Mouse (Mus musculus) cortical plate, adult 2 months (tissue): ENCODE data around the gene Bcl7c. TPM values are rescaled to one million over a fixed set of nuclear protein-coding genes. Genes with fewer than 3 reads are reported as not detected.
A peak's percentile ranks its signal among the peaks of the same experiment; 100 is the strongest.
"Not testable (repeated sequence)": the region's sequence is repeated elsewhere in the genome, so short reads cannot be mapped to it uniquely, and the experiment has no call there.

Experiments used
- H3K27ac ChIP-seq: fragments of 200-500 bp; 2 replicates; pipeline ENCODE4 v1.5.1; 2012; ENCODE audit warnings: low read length, control low read depth, inconsistent platforms; ENCODE audit not compliant: insufficient read depth
- H3K4me1 ChIP-seq: fragments of 200-500 bp; 2 replicates; pipeline ENCODE4 v1.6.1; 2011; ENCODE audit warnings: low read length; ENCODE audit not compliant: control insufficient read depth, insufficient read depth
- H3K4me3 ChIP-seq: fragments of 200-500 bp; 2 replicates; pipeline ENCODE4 v1.5.1; 2011; ENCODE audit warnings: mild to moderate bottlenecking, low read length, control low read depth; ENCODE audit not compliant: insufficient read depth
- CTCF ChIP-seq: fragments of 200-500 bp; IDR thresholded peaks from 2 replicates; pipeline ENCODE4 v1.5.1; 2011; ENCODE audit warnings: mild to moderate bottlenecking, control low read depth, low read length; ENCODE audit not compliant: insufficient read depth; ENCODE audit errors: extremely low read depth
- POLR2A ChIP-seq: fragments of 200-500 bp; IDR thresholded peaks from 2 replicates; pipeline ENCODE4 v1.6.1; 2011; ENCODE audit warnings: mild to moderate bottlenecking, low read length, control low read depth; ENCODE audit not compliant: insufficient read depth; ENCODE audit errors: extremely low read depth
- polyA plus RNA-seq: library from polyadenylated mRNA; depleted of rRNA; stranded (reverse); fragments of >200 nt; gene quantifications from 2 replicates; pipeline ENCODE4 v1.2.3, GENCODE M21; 2012

The Bcl7c gene
- polyA plus RNA-seq, 1 experiment = 25.5 TPM

DNA sequence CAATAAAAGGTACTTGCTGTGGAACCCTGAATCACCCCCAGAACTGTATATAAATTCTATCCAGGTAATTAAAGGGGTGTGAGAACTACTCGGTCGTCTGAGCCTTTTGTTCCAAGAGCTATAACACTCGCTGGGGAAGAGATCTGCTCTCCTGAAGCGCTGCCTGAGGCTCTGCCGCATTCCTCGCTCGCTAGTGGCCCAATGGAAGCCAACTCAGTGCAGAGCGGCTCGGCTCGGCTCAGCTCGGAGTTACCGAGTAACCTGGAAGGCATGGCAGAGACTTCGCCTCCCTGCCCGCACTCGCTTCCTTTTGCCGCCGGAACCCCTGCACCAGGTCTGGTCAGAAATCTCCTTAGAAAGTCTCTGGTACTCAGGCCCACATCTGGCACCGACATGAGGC lies 56.7 kb downstream of the Bcl7c start:
- TF ChIP-seq POLR2A = no peak
- no peak for TF ChIP-seq CTCF
- H3K27ac ChIP-seq = no peak overlapping the region

DNA sequence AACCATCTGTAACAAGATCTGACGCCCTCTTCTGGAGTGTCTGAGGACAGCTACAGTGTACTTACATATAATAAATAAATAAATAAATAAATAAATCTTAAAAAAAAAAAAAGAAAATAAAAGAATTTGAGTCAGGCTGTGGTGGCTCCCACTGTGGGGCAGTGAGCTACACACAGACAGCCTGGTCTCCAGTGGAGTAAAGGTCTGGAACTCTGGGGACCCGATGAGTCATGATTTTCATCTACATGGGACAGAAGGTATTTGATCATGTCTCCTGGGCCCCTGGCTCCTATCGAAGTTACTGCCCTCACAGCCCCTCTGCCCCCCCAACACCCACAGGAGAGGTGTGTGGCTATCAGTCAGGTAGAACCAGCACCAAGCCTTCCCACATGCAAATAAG lies 57.1 kb downstream of the Bcl7c start:
- no peaks in the 10 kb centered on the region for H3K4me1 ChIP-seq
- TF ChIP-seq CTCF = no peak
- TF ChIP-seq POLR2A = no peak
- no peak overlapping the region for H3K27ac ChIP-seq
- no peak overlapping the region for H3K4me3 ChIP-seq

More for the DNA sequence above, 56.7 kb downstream of the Bcl7c start:
- no peaks in the 10 kb centered on the region for H3K4me1 ChIP-seq
- H3K4me3 ChIP-seq = no peak overlapping the region

DNA sequence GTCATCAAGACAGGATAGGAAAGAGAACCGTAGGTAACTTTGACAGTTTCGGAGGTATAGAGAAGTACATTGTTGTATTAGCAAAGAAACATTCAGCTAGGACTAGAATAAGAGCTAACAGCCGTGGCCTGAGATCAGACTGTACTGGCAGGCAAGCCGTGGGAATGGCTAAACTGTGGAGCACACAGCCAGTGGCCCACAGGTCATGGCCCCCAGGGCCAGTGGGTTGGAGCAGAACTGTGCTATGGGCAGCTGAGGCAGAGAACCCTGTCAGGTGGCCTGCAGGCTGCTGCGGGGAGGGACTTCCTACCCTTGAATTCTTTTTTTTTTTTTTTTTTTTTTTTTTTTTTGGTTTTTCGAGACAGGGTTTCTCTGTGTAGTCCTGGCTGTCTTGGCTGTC lies 59.5 kb downstream of the Bcl7c start:
- TF ChIP-seq POLR2A (no peak), CTCF (no peak)
- Histone ChIP-seq H3K4me1 (no peaks in the 10 kb centered on the region), H3K4me3 (no peak overlapping the region), H3K27ac (no peak overlapping the region)

DNA sequence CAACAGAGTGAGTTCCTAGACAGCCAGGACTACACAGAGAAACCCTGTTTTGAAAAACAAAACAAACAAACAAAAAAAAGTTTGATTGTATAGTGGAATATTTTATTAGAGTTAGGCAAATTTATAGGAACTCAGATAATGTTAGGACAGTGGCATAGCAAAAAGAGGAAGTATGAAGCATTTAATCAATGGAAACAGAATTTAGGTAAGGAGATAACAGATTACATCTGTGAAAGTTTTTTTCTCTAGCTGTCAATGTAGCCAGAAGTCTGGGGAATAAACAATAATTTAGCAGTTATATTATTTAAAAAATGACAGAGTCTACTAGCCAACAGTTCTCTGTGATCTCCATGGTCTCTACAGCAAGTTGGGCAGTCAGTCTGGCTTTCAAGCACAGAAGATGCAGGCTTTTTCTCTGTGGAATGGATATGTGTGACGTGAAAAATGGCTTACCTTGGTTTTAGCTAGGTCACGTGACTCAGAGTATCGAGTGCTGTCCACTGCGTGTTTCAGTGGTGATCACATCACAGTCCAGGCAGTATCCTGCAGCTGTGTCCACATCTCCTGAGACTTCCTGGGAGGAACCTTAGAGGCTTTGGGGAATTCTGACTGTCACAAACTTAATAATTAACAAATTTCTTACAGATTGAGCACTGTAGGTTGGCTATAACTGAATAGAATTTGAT lies 60.1 kb downstream of the Bcl7c start:
- TF ChIP-seq POLR2A = no peak
- TF ChIP-seq CTCF = no peak
- Histone ChIP-seq H3K27ac (no peak overlapping the region), H3K4me1 (no peaks in the 10 kb centered on the region), H3K4me3 (no peak overlapping the region)

DNA sequence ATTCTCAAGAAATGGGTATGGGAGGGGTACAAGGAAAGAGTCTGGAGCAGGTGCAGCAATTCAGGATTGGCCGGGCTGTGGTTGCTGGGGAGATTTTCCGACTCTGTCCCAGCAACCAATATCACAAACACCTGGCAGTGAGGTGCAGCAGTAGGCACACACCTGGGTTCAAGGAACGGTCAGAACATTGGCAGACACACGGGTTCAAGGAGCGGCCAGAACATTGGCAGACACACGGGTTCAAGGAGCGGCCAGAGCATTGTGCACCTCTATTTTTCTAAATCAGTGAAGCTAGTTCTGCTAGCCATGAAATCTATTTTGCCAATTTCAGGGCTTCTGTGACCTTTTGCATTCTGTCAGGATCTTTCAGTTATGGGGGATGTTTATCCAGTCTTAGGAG lies 61.2 kb downstream of the Bcl7c start:
- not testable (repeated sequence) for H3K27ac ChIP-seq, H3K4me1 ChIP-seq

DNA sequence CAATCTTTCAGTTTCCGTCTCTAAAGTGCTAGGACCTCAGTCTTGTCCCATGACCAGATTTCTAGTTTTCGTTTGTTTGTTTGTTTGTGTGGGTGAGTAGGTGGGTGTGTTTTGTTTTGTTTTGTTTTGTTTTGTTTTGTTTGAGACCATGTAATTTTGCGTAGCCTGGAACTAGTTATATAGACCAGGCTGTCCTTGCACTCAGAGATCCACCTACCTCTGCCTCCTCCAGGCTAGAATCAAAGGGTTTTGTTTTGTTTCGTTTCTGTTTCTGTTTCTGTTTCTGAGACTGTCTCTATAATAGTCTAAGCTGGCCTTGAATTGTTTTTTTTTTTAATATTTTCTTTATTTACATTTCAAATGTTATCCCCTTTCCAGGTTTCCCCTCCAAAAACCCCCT lies 62.4 kb downstream of the Bcl7c start:
- TF ChIP-seq CTCF (no peak), POLR2A (no peak)
- H3K4me3 ChIP-seq = no peak overlapping the region
- no peak overlapping the region for H3K27ac ChIP-seq
- H3K4me1 ChIP-seq = no peaks in the 10 kb centered on the region

More for the DNA sequence above, 61.2 kb downstream of the Bcl7c start:
- H3K4me3 ChIP-seq = not testable (repeated sequence)

DNA sequence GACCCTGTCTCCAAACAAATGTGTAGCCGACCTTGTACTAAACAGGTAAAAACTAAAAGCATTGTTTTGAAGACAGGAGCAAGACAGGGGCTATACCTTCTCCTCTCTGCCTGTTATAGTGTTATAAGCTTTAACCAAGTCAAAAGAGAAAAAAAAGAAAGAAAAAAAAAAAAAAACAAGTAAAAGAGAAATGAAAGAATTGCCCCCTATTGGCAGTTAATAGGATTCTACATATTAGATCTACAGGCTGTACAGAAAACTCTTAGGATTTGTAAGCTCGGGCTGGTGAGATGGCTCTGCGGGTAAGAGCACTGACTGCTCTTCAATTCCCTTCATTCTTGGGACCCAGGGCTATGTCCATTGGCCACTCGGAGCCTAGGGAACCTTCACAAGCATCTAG lies 66.5 kb downstream of the Bcl7c start:
- H3K27ac ChIP-seq = no peak overlapping the region
- H3K4me1 ChIP-seq = peaks cover 3% of the 10 kb centered on the region
- H3K4me3 ChIP-seq = no peak overlapping the region
- TF ChIP-seq POLR2A (no peak), CTCF (no peak)

DNA sequence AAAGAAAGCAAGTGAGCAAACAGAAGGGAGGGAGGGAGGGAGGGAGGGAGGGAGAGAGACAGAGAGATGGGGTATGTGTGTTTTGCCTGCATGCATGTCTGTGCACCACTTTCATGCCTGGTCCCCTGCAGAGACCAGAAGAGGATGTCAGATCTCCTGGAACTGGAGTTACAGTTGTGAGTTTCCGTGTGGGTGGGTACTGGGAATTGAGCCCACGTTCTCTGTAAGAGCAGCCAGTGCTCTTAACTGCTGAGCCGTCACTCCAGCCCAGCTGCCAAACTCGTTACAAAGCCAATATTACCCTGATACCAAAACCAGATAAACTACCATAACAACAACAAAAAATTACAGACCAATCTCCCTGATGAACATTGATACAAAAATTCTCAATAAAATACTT lies 67.5 kb downstream of the Bcl7c start:
- no peak overlapping the region for H3K27ac ChIP-seq
- H3K4me1 ChIP-seq = peaks cover 3% of the 10 kb centered on the region
- H3K4me3 ChIP-seq = no peak overlapping the region
- TF ChIP-seq POLR2A (no peak), CTCF (no peak)

DNA sequence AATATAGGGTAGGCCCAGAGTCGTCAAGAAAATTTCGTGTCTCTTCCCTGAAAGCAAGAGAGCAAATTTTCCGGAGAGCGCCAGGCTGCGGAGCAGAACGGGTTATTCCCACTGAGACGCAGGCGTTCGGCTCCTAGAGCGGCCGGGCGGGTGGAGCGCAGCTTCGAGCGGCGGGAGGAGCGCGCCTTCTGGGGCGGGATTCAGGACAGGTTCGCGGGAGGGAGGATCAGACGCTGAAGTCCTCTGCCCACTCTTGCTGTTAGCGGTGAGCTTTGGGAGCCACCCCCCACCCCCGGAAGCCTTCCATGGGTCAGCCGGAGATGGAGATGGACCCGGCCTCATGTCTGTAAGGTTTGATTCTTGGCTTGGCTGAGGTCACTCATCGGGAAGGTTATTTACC lies 71.8 kb downstream of the Bcl7c start:
- H3K27ac ChIP-seq = no peak overlapping the region
- peaks cover 3% of the 10 kb centered on the region for H3K4me1 ChIP-seq
- TF ChIP-seq CTCF = no peak
- TF ChIP-seq POLR2A = peak; percentile 58; the same call in 1 of the 2 replicates
- H3K4me3 ChIP-seq = peak overlapping the region; percentile 52

DNA sequence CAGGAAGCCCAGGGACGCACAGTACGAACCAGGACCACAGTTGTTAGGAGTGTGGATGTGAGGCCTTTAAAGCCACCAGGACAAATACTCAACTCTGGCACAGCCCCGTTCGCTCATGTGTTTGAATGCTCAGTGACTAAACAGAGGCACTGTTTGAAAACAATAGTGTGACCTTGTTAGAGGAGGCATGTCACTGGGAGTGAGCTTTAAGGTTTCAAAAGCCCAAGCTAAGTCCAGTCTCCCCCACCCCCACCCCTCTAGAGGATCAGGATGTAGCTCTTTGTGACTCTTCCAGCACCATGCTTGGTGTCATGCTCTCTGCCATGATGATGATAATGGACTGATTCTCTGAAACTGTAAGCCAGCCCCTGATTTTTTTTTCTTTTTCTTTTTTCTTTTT lies 77.3 kb downstream of the Bcl7c start:
- Histone ChIP-seq H3K4me3 (no peak overlapping the region), H3K4me1 (no peaks in the 10 kb centered on the region), H3K27ac (no peak overlapping the region)
- no peak for TF ChIP-seq CTCF
- TF ChIP-seq POLR2A = no peak
